Mouse (Mus musculus): ENCODE measurements around the gene Gm10031. TPM values are rescaled to one million over a fixed set of nuclear protein-coding genes. Genes with fewer than 3 reads are reported as not detected.

The Gm10031 gene
- total RNA-seq (2023), result 10 to 100 TPM; 22.5 to 24.9 TPM

DNA sequence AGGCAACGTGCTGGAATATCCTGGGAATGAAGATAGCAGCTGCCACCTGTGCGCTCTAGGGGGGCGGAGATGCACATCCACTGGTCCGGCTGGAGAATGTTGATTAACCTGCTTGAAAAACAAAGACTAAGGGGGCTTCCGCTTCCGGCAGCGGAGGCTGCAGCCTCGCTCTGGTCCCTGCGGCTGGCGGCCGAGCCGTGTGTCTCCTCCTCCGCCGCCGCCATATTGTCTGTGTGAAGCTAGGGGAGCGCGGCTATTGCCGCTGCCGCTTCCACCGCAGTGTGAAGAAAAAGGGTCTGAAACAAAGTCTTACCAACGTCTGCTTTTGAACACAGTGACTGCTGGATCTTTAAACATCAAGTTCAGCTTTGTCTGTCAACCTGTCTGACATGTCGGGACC, at the start of gene Gm10031:
TSS of gene Gm10031 (plus strand) at position 171 of the 400 bp plus-strand sequence.

GRCm38 (mm10) chr1:156558024-156558930, 34.5 kb downstream of the Gm10031 start, which contains the start of gene Abl2:
Gene Abl2 (plus strand): TSS chr1:156558786.

Other genes with a start within 250 kb of the Gm10031 start
- gene Tdrd5, start 220.3 kb upstream of the Gm10031 start, total RNA-seq (2023), result not detected
- gene Nphs2, start 213.3 kb upstream of the Gm10031 start, total RNA-seq (2023), result not detected
- 100 to 1,000 TPM; 409 to 425 TPM for gene Gm2000, start 158.0 kb upstream of the Gm10031 start, total RNA-seq (2023)
- gene Axdnd1, start 102.9 kb upstream of the Gm10031 start, total RNA-seq (2023), result 1 to 10 TPM in 1 of 2 experiments, under 1 TPM in 1; 0.60 to 1.9 TPM
- 100 to 1,000 TPM; 152 to 173 TPM for gene Soat1, start 49.7 kb upstream of the Gm10031 start, total RNA-seq (2023)
- 10 to 100 TPM; 11.5 to 14.0 TPM for gene Abl2, start 34.8 kb downstream of the Gm10031 start, total RNA-seq (2023)
- gene Tor3a, start 150.3 kb downstream of the Gm10031 start, total RNA-seq (2023), result 10 to 100 TPM; 15.7 to 18.8 TPM
- 10 to 100 TPM; 20.3 to 20.9 TPM for gene Fam20b, start 195.1 kb downstream of the Gm10031 start, total RNA-seq (2023)